Mouse (Mus musculus): ENCODE measurements around the gene Nfix. TPM values are rescaled to one million over a fixed set of nuclear protein-coding genes. Genes with fewer than 3 reads are reported as not detected.
"Not testable (repeated sequence)": the region's sequence is repeated elsewhere in the genome, so short reads cannot be mapped to it uniquely, and the experiment has no call there.

The Nfix gene
- polyA plus RNA-seq, 1 experiment = 1.2 TPM

DNA sequence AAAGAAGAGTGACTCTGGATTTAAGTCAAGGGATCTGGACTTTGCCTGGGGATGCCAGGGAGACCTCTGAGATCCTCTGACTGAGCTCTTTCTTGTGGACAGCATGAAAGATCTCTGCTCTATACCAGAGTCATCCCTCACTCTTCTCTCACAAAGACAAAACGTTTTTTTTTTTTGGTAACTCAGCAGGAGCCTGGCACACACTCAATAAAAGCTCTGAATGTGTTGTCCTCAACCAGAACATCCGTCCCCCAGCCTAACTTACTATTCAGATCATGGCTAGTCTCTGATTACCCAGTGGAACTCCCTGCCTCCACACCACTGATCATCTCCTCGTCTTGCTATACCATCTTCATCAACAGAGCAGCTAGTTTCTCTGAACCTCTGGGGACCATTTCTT is 115.6 kb downstream of the Nfix start:
- Histone ChIP-seq H3K4me1 (ENCODE audit: control insufficient read depth, insufficient read depth, low read length) (peaks cover 3% of the 10 kb centered on the region), H3K9ac (ENCODE audit: low read depth, poor library complexity, severe bottlenecking) (no peak overlapping the region), H3K9me3 (replicated peaks; ENCODE audit: control insufficient read depth, insufficient read depth, low read length, poor library complexity, severe bottlenecking) (no peaks in the 10 kb centered on the region), H3K36me3 (ENCODE audit: control insufficient read depth, insufficient read depth, low read length, poor library complexity, severe bottlenecking) (peaks cover 20% of the 10 kb centered on the region), H3K27ac (ENCODE audit: insufficient read depth, low read length) (no peak overlapping the region), H3K27me3 (ENCODE audit: control insufficient read depth, insufficient read depth, low read length, poor library complexity, severe bottlenecking) (no peaks in the 10 kb centered on the region), H3K4me3 (ENCODE audit: low read depth, low read length) (no peak overlapping the region)
- TF ChIP-seq POLR2A (IDR thresholded peaks at IDR 0.05; ENCODE audit: insufficient read depth, low read length) (no peak), CTCF (IDR thresholded peaks at IDR 0.05; ENCODE audit: low read depth, low read length) (no peak), EP300 (IDR thresholded peaks at IDR 0.05; ENCODE audit: insufficient read depth, low read depth, low read length) (no peak)

DNA sequence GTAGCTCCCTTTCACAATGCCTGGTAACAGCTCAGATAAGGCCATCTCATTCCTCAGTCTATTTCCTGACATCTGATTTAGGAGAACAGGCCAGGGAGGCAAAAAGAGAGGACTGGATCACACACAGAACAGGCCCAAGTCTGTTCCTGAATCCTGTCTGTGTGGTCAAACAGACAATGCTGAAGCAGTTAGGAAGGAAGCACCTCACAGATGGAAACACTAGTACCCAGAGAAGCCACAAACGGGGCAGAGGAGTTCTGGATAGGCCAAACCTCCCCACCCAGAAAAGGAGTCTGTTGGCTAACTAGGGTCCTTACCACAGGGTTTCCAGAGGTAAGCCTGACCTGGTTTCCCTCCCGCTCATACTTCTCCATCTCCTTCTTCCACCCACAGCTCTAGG is 117.9 kb downstream of the Nfix start:
- peaks cover 2% of the 10 kb centered on the region for H3K4me1 ChIP-seq (ENCODE audit: control insufficient read depth, insufficient read depth, low read length)
- no peak overlapping the region for H3K9ac ChIP-seq (ENCODE audit: low read depth, poor library complexity, severe bottlenecking)
- H3K27ac ChIP-seq (ENCODE audit: insufficient read depth, low read length) = no peak overlapping the region
- no peaks in the 10 kb centered on the region for H3K9me3 ChIP-seq (replicated peaks; ENCODE audit: control insufficient read depth, insufficient read depth, low read length, poor library complexity, severe bottlenecking)
- no peak overlapping the region for H3K4me3 ChIP-seq (ENCODE audit: low read depth, low read length)
- no peaks in the 10 kb centered on the region for H3K27me3 ChIP-seq (ENCODE audit: control insufficient read depth, insufficient read depth, low read length, poor library complexity, severe bottlenecking)
- peaks cover 32% of the 10 kb centered on the region for H3K36me3 ChIP-seq (ENCODE audit: control insufficient read depth, insufficient read depth, low read length, poor library complexity, severe bottlenecking)
- TF ChIP-seq EP300 (IDR thresholded peaks at IDR 0.05; ENCODE audit: insufficient read depth, low read depth, low read length) = no peak
- no peak for TF ChIP-seq CTCF (IDR thresholded peaks at IDR 0.05; ENCODE audit: low read depth, low read length)
- no peak for TF ChIP-seq POLR2A (IDR thresholded peaks at IDR 0.05; ENCODE audit: insufficient read depth, low read length)

DNA sequence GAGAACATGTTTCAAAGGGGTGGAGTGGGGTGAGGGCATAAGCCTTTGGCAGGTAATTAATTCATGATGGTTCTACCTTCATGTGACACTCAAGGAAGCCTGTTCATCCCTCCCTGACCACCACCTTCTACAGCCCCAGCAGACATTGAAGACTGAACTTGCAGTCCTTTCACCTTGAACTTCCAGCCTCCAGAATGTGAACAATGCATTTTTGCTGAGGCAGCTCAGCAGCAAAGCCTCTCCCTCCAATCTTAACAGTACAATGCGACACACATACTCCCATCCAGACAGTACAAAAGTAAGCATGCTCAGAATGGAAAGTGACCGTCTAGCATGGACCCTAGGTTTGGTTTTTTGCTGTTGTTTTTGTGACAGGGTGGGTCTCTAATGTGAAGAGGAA is 118.7 kb downstream of the Nfix start:
- Histone ChIP-seq H3K9me3 (replicated peaks; ENCODE audit: control insufficient read depth, insufficient read depth, low read length, poor library complexity, severe bottlenecking) (no peaks in the 10 kb centered on the region), H3K4me1 (ENCODE audit: control insufficient read depth, insufficient read depth, low read length) (peaks cover 2% of the 10 kb centered on the region), H3K27ac (ENCODE audit: insufficient read depth, low read length) (0 out of 2 replicates have a peak overlapping the region, but pooled peaks have one; percentile 34), H3K4me3 (ENCODE audit: low read depth, low read length) (no peak overlapping the region), H3K36me3 (ENCODE audit: control insufficient read depth, insufficient read depth, low read length, poor library complexity, severe bottlenecking) (peaks cover 33% of the 10 kb centered on the region), H3K9ac (ENCODE audit: low read depth, poor library complexity, severe bottlenecking) (no peak overlapping the region), H3K27me3 (ENCODE audit: control insufficient read depth, insufficient read depth, low read length, poor library complexity, severe bottlenecking) (no peaks in the 10 kb centered on the region)
- TF ChIP-seq POLR2A (IDR thresholded peaks at IDR 0.05; ENCODE audit: insufficient read depth, low read length) (no peak), CTCF (IDR thresholded peaks at IDR 0.05; ENCODE audit: low read depth, low read length) (no peak), EP300 (IDR thresholded peaks at IDR 0.05; ENCODE audit: insufficient read depth, low read depth, low read length) (no peak)

DNA sequence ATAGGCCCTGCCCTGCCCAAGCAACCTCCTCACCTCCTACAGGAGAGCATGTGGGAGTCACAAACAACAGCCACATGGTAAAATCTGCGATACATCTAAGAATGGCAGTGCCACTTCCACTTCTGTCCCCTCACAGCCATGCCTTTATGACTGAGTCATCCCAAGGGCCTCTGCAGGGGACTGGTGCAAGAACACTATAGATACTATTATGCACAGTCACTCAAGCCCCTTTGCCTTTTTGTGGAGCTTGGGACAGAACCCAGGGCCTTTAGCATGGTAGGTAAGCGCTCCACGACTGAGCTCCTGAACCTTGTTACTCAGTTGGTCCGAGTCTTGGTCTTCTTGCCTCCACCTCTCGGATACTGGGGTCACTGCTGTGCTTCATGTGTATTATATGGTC is 122.8 kb downstream of the Nfix start:
- no peaks in the 10 kb centered on the region for H3K27me3 ChIP-seq (ENCODE audit: control insufficient read depth, insufficient read depth, low read length, poor library complexity, severe bottlenecking)
- H3K9ac ChIP-seq (ENCODE audit: low read depth, poor library complexity, severe bottlenecking) = no peak overlapping the region
- H3K36me3 ChIP-seq (ENCODE audit: control insufficient read depth, insufficient read depth, low read length, poor library complexity, severe bottlenecking) = peaks cover 61% of the 10 kb centered on the region
- no peak overlapping the region for H3K27ac ChIP-seq (ENCODE audit: insufficient read depth, low read length)
- H3K4me3 ChIP-seq (ENCODE audit: low read depth, low read length) = no peak overlapping the region
- H3K4me1 ChIP-seq (ENCODE audit: control insufficient read depth, insufficient read depth, low read length) = no peaks in the 10 kb centered on the region
- H3K9me3 ChIP-seq (replicated peaks; ENCODE audit: control insufficient read depth, insufficient read depth, low read length, poor library complexity, severe bottlenecking) = no peaks in the 10 kb centered on the region
- TF ChIP-seq POLR2A (IDR thresholded peaks at IDR 0.05; ENCODE audit: insufficient read depth, low read length) (no peak), EP300 (IDR thresholded peaks at IDR 0.05; ENCODE audit: insufficient read depth, low read depth, low read length) (no peak), CTCF (IDR thresholded peaks at IDR 0.05; ENCODE audit: low read depth, low read length) (no peak)

DNA sequence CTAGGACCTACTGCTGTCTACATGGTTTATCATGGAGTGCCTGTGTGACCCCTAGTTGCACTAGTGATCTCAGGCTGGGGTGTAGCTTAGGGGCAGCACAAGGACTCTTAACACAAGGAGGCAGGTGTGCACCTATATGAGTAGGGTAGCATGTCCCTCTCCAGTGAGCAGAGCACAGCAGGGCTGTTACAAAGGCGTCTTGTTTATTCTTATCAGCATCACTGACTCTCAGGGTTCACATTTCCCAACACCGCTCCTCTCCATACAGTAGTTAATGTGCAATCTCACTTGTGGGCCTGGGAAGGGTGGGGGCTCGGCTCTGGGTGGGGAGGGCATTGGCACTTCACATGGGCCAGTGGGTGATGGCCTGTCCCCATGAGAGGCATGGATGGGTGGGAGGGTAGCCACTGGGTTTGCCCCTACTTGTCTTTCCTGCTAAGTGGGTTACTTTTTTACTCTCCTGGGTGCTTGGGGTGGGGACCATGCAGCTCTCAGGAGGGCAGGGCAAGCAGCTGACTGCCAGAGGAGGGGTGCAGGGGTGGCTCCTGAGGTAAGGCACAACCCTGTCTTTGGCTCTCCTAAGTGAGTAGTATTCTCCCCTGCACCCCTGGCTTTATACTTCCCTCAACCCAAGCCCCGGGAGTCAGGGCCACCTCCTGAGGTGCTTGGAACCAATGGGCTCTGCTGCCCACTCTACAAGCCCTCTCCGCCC is 129.7 kb downstream of the Nfix start:
- Histone ChIP-seq H3K36me3 (ENCODE audit: control insufficient read depth, insufficient read depth, low read length, poor library complexity, severe bottlenecking) (peaks cover 43% of the 10 kb centered on the region), H3K9ac (ENCODE audit: low read depth, poor library complexity, severe bottlenecking) (0 out of 2 replicates have a peak overlapping the region, but pooled peaks have one; percentile 1), H3K27ac (ENCODE audit: insufficient read depth, low read length) (peak overlapping the region; percentile 53)
- H3K27me3 ChIP-seq (ENCODE audit: control insufficient read depth, insufficient read depth, low read length, poor library complexity, severe bottlenecking); H3K9me3 ChIP-seq (replicated peaks; ENCODE audit: control insufficient read depth, insufficient read depth, low read length, poor library complexity, severe bottlenecking); H3K4me3 ChIP-seq (ENCODE audit: low read depth, low read length); H3K4me1 ChIP-seq (ENCODE audit: control insufficient read depth, insufficient read depth, low read length): not testable (repeated sequence)

DNA sequence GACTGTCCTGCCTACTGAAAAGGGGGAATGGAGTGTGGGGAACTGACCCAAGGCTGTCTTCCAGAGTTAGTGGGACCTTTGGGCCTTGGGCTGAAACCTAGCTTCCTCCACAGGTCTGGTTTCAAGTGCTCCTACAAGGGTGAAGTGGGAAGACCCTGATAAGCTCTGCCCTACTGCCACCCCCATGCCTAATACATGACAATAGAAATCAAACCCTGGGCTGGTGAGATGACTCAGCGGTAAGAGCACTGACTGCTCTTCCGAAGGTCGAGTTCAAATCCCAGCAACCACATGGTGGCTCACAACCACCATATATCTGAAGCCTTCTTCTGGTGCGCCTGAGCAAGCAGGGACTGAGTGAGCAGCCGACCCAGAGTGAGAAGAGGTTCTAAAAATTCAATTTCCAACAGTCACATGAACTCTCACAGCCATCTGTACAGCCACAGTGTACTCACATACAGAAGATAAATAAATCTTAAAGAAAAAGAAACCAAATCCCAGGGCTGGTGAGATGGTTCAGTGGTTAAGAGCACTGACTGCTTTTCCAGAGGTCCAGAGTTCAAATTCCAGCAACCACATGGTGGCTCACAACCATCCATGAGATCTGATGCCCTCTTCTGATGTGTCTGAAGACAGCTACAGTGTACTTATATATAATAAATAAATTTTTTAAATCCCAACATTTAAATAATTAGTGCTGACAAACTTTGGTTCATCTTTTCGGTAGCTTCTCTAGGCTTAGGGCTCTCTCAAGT is 131.2 kb downstream of the Nfix start:
- TF ChIP-seq CTCF (IDR thresholded peaks at IDR 0.05; ENCODE audit: low read depth, low read length) (no peak), EP300 (IDR thresholded peaks at IDR 0.05; ENCODE audit: insufficient read depth, low read depth, low read length) (no peak), POLR2A (IDR thresholded peaks at IDR 0.05; ENCODE audit: insufficient read depth, low read length) (no peak)
- 0 out of 2 replicates have a peak overlapping the region, but pooled peaks have one; percentile 1 for H3K9ac ChIP-seq (ENCODE audit: low read depth, poor library complexity, severe bottlenecking)
- no peak overlapping the region for H3K4me3 ChIP-seq (ENCODE audit: low read depth, low read length)
- peak overlapping the region; percentile 78 for H3K27ac ChIP-seq (ENCODE audit: insufficient read depth, low read length)
- H3K4me1 ChIP-seq (ENCODE audit: control insufficient read depth, insufficient read depth, low read length) = peaks cover 4% of the 10 kb centered on the region
- H3K9me3 ChIP-seq (replicated peaks; ENCODE audit: control insufficient read depth, insufficient read depth, low read length, poor library complexity, severe bottlenecking) = no peaks in the 10 kb centered on the region
- no peaks in the 10 kb centered on the region for H3K27me3 ChIP-seq (ENCODE audit: control insufficient read depth, insufficient read depth, low read length, poor library complexity, severe bottlenecking)
- H3K36me3 ChIP-seq (ENCODE audit: control insufficient read depth, insufficient read depth, low read length, poor library complexity, severe bottlenecking) = peaks cover 28% of the 10 kb centered on the region

Data from ES-Bruce4 (cell line).